ENCODE assay signal across 23 mouse cellular contexts in the genomic region with DNA sequence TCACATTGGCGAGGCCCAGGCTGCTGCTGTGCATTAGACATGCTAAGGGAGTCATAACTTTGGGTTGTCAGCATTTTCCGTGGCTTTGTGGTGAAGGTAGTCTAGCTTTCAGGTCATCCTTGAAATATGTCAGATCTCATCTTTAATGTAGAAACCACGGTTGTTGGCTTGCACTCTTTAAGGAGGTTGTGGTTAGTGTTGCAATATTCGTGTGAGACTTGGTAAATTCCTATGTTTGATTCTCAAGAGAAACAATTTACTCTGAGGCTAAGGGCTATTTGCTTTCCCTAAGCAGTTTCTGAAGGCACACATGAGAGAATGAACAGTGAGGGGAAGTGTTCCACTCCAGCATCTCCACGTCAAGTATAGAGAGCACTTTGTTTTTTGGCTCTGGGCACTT.
DNase-seq lines count a peak whose midpoint lies in the region; ATAC-seq and TF ChIP-seq lines count a peak whose summit lies in the region.
"Had no signal": no experiment of that assay in that cellular context is flagged by ENCODE, and none has a peak within 500 bp of the region (broad histone marks: within the 10 kb centered on the region; RNA-seq: fewer than 3 reads in every experiment).

No protein-coding gene starts in this region.

- H3K9ac ChIP-seq in embryonic facial prominence, embryonic 14.5 days (ENCODE audit: low read depth, low read length): no peak overlapping the region
- H3K9ac ChIP-seq: forebrain, postnatal 0 days; hindbrain, embryonic 15.5 days; liver, embryonic 13.5 days had no signal

- 36% methylated on average over 5 of the region's 5 CpGs for WGBS in embryonic facial prominence, embryonic 14.5 days
- WGBS in embryonic facial prominence, embryonic 10.5 days: 59% methylated on average over 5 of the region's 5 CpGs
- 79% methylated on average over 5 of the region's 5 CpGs for WGBS in limb, embryonic 10.5 days

- H3K9me3 ChIP-seq in embryonic facial prominence, embryonic 14.5 days (ENCODE audit: control insufficient read depth, low read length): no peaks in the 10 kb centered on the region
- no peaks in the 10 kb centered on the region for H3K9me3 ChIP-seq in embryonic facial prominence, embryonic 10.5 days
- H3K9me3 ChIP-seq in limb, embryonic 10.5 days (replicated peaks): no peaks in the 10 kb centered on the region
- H3K9me3 ChIP-seq: hindbrain, embryonic 15.5 days; liver, embryonic 13.5 days had no signal

- no peak overlapping the region for H3K4me3 ChIP-seq in embryonic facial prominence, embryonic 14.5 days (ENCODE audit: low read depth, low read length)
- H3K4me3 ChIP-seq in embryonic facial prominence, embryonic 10.5 days: no peak overlapping the region
- no peak overlapping the region for H3K4me3 ChIP-seq in embryonic fibroblast, embryonic 13.5 days (ENCODE audit: insufficient read depth, low read length)
- no peak overlapping the region for H3K4me3 ChIP-seq in limb, embryonic 10.5 days
- no peak overlapping the region for H3K4me3 ChIP-seq in layer of hippocampus, adult 2 months
- H3K4me3 ChIP-seq: hindbrain, embryonic 15.5 days; liver, embryonic 13.5 days had no signal

- no peak for TF ChIP-seq CTCF in embryonic fibroblast, embryonic 13.5 days (IDR thresholded peaks at IDR 0.05; ENCODE audit: borderline replicate concordance, insufficient read depth, low read length)
- TF ChIP-seq CTCF in layer of hippocampus, adult 2 months (conservative IDR thresholded peaks at IDR 0.05): no peak

- no peaks in the 10 kb centered on the region for H3K36me3 ChIP-seq in embryonic facial prominence, embryonic 14.5 days (ENCODE audit: control insufficient read depth, insufficient read depth, low read length)
- H3K36me3 ChIP-seq in embryonic facial prominence, embryonic 10.5 days (replicated peaks): no peaks in the 10 kb centered on the region
- no peaks in the 10 kb centered on the region for H3K36me3 ChIP-seq in limb, embryonic 10.5 days
- H3K36me3 ChIP-seq: G1E; hindbrain, embryonic 15.5 days; liver, embryonic 13.5 days had no signal

- no peaks in the 10 kb centered on the region for H3K27me3 ChIP-seq in embryonic facial prominence, embryonic 14.5 days (replicated peaks; ENCODE audit: control insufficient read depth, insufficient read depth, low read length)
- H3K27me3 ChIP-seq in embryonic facial prominence, embryonic 10.5 days (replicated peaks; ENCODE audit: low read depth, poor library complexity, severe bottlenecking): no peaks in the 10 kb centered on the region
- H3K27me3 ChIP-seq in limb, embryonic 10.5 days (ENCODE audit: low read depth, poor library complexity, severe bottlenecking): no peaks in the 10 kb centered on the region
- H3K27me3 ChIP-seq: CH12.LX; hindbrain, embryonic 15.5 days; liver, embryonic 13.5 days had no signal

- ATAC-seq in embryonic facial prominence, embryonic 14.5 days (ENCODE audit: low read depth): no peak
- ATAC-seq: forebrain, postnatal 0 days had no signal

- no peaks in the 10 kb centered on the region for H3K4me1 ChIP-seq in embryonic facial prominence, embryonic 14.5 days (ENCODE audit: control insufficient read depth, insufficient read depth, low read length)
- H3K4me1 ChIP-seq in embryonic facial prominence, embryonic 10.5 days: peaks cover 4% of the 10 kb centered on the region; the same call in 1 of the 2 replicates
- peaks cover 8% of the 10 kb centered on the region for H3K4me1 ChIP-seq in embryonic fibroblast, embryonic 13.5 days (ENCODE audit: control insufficient read depth, insufficient read depth, low read length)
- peaks cover 49% of the 10 kb centered on the region for H3K4me1 ChIP-seq in limb, embryonic 10.5 days
- H3K4me1 ChIP-seq: hindbrain, embryonic 15.5 days; liver, embryonic 13.5 days had no signal

- TF ChIP-seq POLR2A in embryonic fibroblast, embryonic 13.5 days (IDR thresholded peaks at IDR 0.05; ENCODE audit: low read depth, low read length): no peak

- peak; percentile 39 for DNase-seq in embryonic facial prominence, embryonic 14.5 days (ENCODE audit: low spot score)
- DNase-seq in embryonic facial prominence, embryonic 10.5 days (ENCODE audit: low spot score): no peak
- peak; percentile 47 for DNase-seq in 416B (ENCODE audit: low read depth)
- peak; percentile 14 for DNase-seq in lung, postnatal 36 days
- no peak for DNase-seq in limb, embryonic 10.5 days (ENCODE audit: low spot score)
- DNase-seq in urinary bladder, postnatal 25 days (ENCODE audit: low spot score): no peak
- no peak for DNase-seq in layer of hippocampus, adult 2 months (ENCODE audit: low spot score in 2 of 2)
- DNase-seq: adrenal gland, postnatal 10 days; cerebellum, adult 18-20 months; cerebellum, postnatal 25 days; forebrain, postnatal 0 days; gastrocnemius, postnatal 14 days; heart, postnatal 36 days; kidney, adult 9 months; kidney, postnatal 25 days; liver, embryonic 13.5 days; thymus, adult 18-20 months had no signal

- no peak overlapping the region for H3K4me2 ChIP-seq in embryonic facial prominence, embryonic 14.5 days (ENCODE audit: low read depth, low read length)
- H3K4me2 ChIP-seq: hindbrain, embryonic 15.5 days; liver, embryonic 13.5 days; midbrain, embryonic 11.5 days had no signal

- H3K27ac ChIP-seq in embryonic facial prominence, embryonic 14.5 days (replicated peaks; ENCODE audit: low read depth, low read length): no peak overlapping the region
- no peak overlapping the region for H3K27ac ChIP-seq in embryonic facial prominence, embryonic 10.5 days (replicated peaks)
- peak overlapping the region; percentile 97 for H3K27ac ChIP-seq in embryonic fibroblast, embryonic 13.5 days (ENCODE audit: insufficient read depth, low read length)
- H3K27ac ChIP-seq in limb, embryonic 10.5 days: no peak overlapping the region
- H3K27ac ChIP-seq in layer of hippocampus, adult 2 months: no peak overlapping the region
- H3K27ac ChIP-seq: hindbrain, embryonic 15.5 days; liver, embryonic 13.5 days; macrophage had no signal

Comparison
In these comparisons a context has a peak if more than half of its experiments do, and no peak if none do; other contexts are left out.
1. DNase-seq: peak in embryonic facial prominence, embryonic 14.5 days (single experiment), 416B (single experiment) and lung, postnatal 36 days (single experiment); none in embryonic facial prominence, embryonic 10.5 days (single experiment), limb, embryonic 10.5 days (single experiment), urinary bladder, postnatal 25 days (single experiment) and layer of hippocampus, adult 2 months (0 of 2).